Mouse (Mus musculus) C2C12 (cell line): ENCODE data around the gene Gm20532. TPM values are rescaled to one million over a fixed set of nuclear protein-coding genes. Genes with fewer than 3 reads are reported as not detected.

Source experiments
- H3K27me3 ChIP-seq: one replicate; pipeline ENCODE4 v1.6.1; 2011; ENCODE audit not compliant: control insufficient read depth, insufficient read depth, insufficient read length
- H3K36me3 ChIP-seq: one replicate; pipeline ENCODE4 v1.6.1; 2011; ENCODE audit not compliant: control insufficient read depth, insufficient read depth
- H3K4me3 ChIP-seq: one replicate; pipeline ENCODE4 v1.5.1; 2011; ENCODE audit warnings: mild to moderate bottlenecking, control low read depth; ENCODE audit not compliant: poor library complexity, insufficient read depth, severe bottlenecking
- H3K79me2 ChIP-seq: one replicate; pipeline ENCODE4 v1.6.1; 2011; ENCODE audit not compliant: control insufficient read depth, insufficient read depth
- H3K79me3 ChIP-seq: one replicate; pipeline ENCODE4 v1.6.1; 2011; ENCODE audit warnings: low read depth, control low read depth
- H3ac ChIP-seq: one replicate; pipeline ENCODE3; 2011; ENCODE audit warnings: low read depth; ENCODE audit not compliant: control insufficient read depth, insufficient read length
- CEBPB ChIP-seq: IDR thresholded peaks from one replicate; pipeline ENCODE4 v1.6.1; 2011; ENCODE audit warnings: low read depth, mild to moderate bottlenecking, control low read depth, moderate library complexity
- CTCF ChIP-seq: IDR thresholded peaks from one replicate; pipeline ENCODE4 v1.5.1; 2011; ENCODE audit not compliant: control insufficient read depth, insufficient read depth, insufficient read length
- FOSL1 ChIP-seq: IDR thresholded peaks from one replicate; pipeline ENCODE4 v1.8.0; 2011; ENCODE audit warnings: mild to moderate bottlenecking, low read length; ENCODE audit not compliant: poor library complexity, insufficient read depth, severe bottlenecking
- MAX ChIP-seq: IDR thresholded peaks from one replicate; pipeline ENCODE4 v1.6.1; 2011; ENCODE audit warnings: mild to moderate bottlenecking, control low read depth
- MYOD1 ChIP-seq: IDR thresholded peaks from one replicate; pipeline ENCODE4 v1.6.1; 2011; ENCODE audit warnings: low read depth; ENCODE audit not compliant: control insufficient read depth, insufficient read length
- MYOG ChIP-seq: IDR thresholded peaks from one replicate; pipeline ENCODE4 v1.6.1; 2011; ENCODE audit not compliant: control insufficient read depth, insufficient read length; ENCODE audit errors: extremely low read depth
- USF1 ChIP-seq: IDR thresholded peaks from one replicate; pipeline ENCODE4 v1.6.1; 2011; ENCODE audit warnings: low read depth, mild to moderate bottlenecking, control low read depth, moderate library complexity
- polyA plus RNA-seq: library from polyadenylated mRNA; unstranded; fragments of >200 nt; fragmentation: generic; extraction: Trizol; gene quantifications from one replicate; pipeline ENCODE4 v1.2.1, GENCODE M21; 2012; ENCODE audit warnings: missing spikeins

The Gm20532 gene
- polyA plus RNA-seq, 1 experiment, result not detected

DNA sequence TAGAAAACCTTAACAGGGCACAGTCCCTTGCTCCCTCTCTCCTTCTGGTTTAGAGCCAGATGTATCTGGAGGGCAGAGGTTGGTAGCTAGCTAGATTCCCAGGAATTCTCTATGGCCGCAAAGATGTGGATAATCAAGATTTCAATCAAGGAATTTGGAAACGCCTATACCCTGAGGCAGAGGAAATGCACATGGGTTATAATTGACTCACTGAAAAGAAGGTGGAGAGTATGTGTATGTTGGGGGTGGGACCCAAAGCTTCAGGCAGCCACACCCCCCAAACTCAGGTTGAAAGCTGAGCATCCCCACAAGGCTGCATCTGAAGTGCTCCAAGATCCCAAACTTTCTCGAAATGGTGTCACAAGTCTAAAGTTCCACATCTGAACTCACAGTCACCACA is 12.0 kb downstream of the Gm20532 start:
- Histone ChIP-seq H3K4me3 (no peak overlapping the region), H3ac (no peak overlapping the region), H3K36me3 (peaks cover 10% of the 10 kb centered on the region), H3K79me2 (peaks cover 17% of the 10 kb centered on the region), H3K27me3 (no peaks in the 10 kb centered on the region), H3K79me3 (no peaks in the 10 kb centered on the region)
- TF ChIP-seq USF1 (no peak), FOSL1 (no peak), MYOG (no peak), CEBPB (no peak), MAX (no peak), MYOD1 (no peak), CTCF (no peak)

DNA sequence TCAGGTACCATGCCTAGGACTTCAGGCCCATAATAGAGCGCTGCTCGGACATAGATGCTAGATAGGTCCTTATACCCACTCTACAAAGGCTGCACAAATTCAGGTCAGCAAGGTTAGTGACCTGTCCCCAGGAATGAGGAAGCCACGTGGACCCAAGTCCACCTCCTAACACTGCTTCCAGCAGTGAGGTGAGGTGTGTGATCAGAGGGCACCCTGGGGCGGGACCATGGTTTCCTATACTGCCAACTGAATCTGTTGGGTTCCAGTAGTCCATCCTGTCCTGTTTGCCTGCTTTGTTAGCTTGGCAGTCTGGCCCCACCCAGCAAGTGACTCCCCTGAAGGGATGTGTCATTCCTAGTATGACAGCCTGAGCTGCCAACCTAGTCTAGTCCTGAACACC is 13.5 kb downstream of the Gm20532 start:
- TF ChIP-seq CTCF (no peak), CEBPB (no peak), MAX (no peak), FOSL1 (no peak), USF1 (no peak), MYOD1 (no peak), MYOG (no peak)
- no peak overlapping the region for H3ac ChIP-seq
- peaks cover 3% of the 10 kb centered on the region for H3K36me3 ChIP-seq
- H3K4me3 ChIP-seq, result no peak overlapping the region
- peaks cover 19% of the 10 kb centered on the region for H3K79me2 ChIP-seq
- H3K27me3 ChIP-seq, result no peaks in the 10 kb centered on the region
- H3K79me3 ChIP-seq, result no peaks in the 10 kb centered on the region

DNA sequence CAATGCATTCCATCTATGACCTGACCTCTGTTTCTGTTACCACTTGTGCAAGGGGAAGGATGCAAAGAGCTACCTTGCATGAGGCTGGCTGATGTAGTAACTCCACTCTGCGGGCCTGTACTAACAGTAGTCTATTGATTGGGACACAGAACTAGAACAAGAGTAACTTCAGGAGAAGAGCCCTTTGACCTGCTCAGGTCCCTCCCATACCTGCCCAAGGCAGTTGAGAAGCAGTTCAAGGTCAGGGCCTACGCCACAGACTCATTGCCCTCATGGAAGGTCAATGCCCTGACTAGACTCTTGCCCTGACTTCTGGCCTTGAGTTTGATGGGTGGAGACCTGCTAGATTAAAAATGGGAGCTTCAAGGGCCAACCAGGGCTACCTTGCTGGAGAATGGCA is 14.2 kb downstream of the Gm20532 start:
- Histone ChIP-seq H3K4me3 (no peak overlapping the region), H3K79me2 (peaks cover 19% of the 10 kb centered on the region), H3K27me3 (no peaks in the 10 kb centered on the region), H3K79me3 (no peaks in the 10 kb centered on the region), H3K36me3 (peaks cover under 1% of the 10 kb centered on the region), H3ac (no peak overlapping the region)
- TF ChIP-seq MAX, result no peak
- TF ChIP-seq CTCF, result no peak
- no peak for TF ChIP-seq CEBPB
- TF ChIP-seq MYOD1, result no peak
- TF ChIP-seq FOSL1, result no peak
- no peak for TF ChIP-seq USF1
- TF ChIP-seq MYOG, result no peak

DNA sequence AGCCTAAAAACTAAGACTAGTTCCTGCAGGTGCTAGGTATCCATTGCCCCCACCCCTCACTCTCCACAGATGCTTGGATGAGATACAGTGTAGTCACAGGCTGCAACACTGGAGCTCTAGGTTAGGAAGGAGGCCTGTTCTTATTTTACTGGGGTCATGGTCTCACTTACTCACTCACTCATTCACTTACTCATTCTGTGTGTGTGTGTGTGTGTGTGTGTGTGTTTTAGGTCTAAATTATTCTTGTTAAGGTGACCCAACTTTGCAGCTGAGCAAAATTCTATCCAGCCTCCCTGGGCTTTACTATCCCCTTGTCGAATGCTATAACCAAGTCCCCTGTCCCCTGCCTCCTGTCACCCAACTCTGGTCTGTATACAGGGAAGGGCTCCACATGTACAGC is 15.2 kb downstream of the Gm20532 start:
- Histone ChIP-seq H3K4me3 (no peak overlapping the region), H3K27me3 (no peaks in the 10 kb centered on the region), H3K36me3 (no peaks in the 10 kb centered on the region), H3ac (no peak overlapping the region), H3K79me3 (no peaks in the 10 kb centered on the region), H3K79me2 (peaks cover 19% of the 10 kb centered on the region)
- TF ChIP-seq MAX, result no peak
- no peak for TF ChIP-seq MYOD1
- no peak for TF ChIP-seq USF1
- TF ChIP-seq CEBPB, result no peak
- no peak for TF ChIP-seq MYOG
- TF ChIP-seq CTCF, result no peak
- no peak for TF ChIP-seq FOSL1

DNA sequence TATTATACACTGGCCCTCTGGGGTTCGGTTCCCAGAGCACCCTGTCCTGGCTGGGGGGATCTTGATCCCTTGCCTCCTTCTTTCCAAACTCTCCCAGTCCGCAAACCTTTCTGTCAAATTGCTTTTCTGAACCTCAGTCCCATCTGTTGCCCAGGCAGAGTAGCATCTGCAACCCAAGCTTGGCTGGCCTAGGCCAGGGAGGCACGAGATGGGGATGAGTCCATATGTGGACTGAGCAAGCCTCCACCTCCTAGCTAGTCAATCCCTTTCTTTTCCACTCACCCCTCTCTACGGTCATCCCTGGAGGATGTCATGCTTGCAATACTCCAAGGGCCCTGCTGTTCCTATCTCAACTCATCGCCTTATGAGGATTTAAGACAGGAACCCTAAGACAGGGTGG is 16.2 kb downstream of the Gm20532 start:
- Histone ChIP-seq H3K79me3 (no peaks in the 10 kb centered on the region), H3K4me3 (no peak overlapping the region), H3K79me2 (peaks cover 19% of the 10 kb centered on the region), H3K36me3 (no peaks in the 10 kb centered on the region), H3K27me3 (no peaks in the 10 kb centered on the region), H3ac (no peak overlapping the region)
- no peak for TF ChIP-seq FOSL1

DNA sequence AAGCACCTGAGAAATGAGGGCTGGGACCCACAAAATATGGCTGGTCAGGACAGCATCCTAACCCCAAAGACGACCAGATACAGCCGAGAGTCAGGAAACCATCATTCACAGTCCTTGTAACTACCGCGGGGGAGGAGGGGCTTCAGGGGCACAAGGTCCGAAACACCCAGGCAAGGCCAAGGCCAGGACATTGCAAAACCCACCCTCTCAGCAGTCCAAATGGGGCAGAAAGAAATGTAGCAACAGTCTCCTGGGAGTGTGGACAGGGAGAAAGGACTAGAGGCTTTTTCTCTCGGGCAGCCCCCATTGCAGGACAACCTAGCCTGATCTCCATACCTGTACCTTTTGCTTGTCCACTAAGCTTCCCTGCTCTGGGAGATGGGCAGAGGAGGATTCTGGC is 16.7 kb downstream of the Gm20532 start:
- Histone ChIP-seq H3K36me3 (no peaks in the 10 kb centered on the region), H3ac (peak overlapping the region; percentile 25), H3K4me3 (peak overlapping the region; percentile 61), H3K79me2 (peaks cover 19% of the 10 kb centered on the region), H3K79me3 (no peaks in the 10 kb centered on the region), H3K27me3 (no peaks in the 10 kb centered on the region)
- TF ChIP-seq FOSL1, result no peak
- no peak for TF ChIP-seq MYOG
- no peak for TF ChIP-seq USF1
- no peak for TF ChIP-seq CTCF
- no peak for TF ChIP-seq MAX
- no peak for TF ChIP-seq MYOD1
- TF ChIP-seq CEBPB, result no peak
